Mouse (Mus musculus): ENCODE data around the gene Des. TPM values are rescaled to one million over a fixed set of nuclear protein-coding genes. Genes with fewer than 3 reads are reported as not detected.
A peak's percentile ranks its signal among the peaks of the same experiment; 100 is the strongest.

Des gene
- polyA plus RNA-seq, 1 experiment from 2014 or later: 93.2 TPM

- H3K9me3 ChIP-seq: no peaks in the 10 kb centered on the region
- H3K4me3 ChIP-seq (replicated peaks): no peak overlapping the region
- H3K27ac ChIP-seq: no peak overlapping the region
- no peak overlapping the region for H3K4me2 ChIP-seq
- H3K9ac ChIP-seq: no peak overlapping the region
- 84% methylated on average over 4 of the region's 4 CpGs for WGBS
- no peaks in the 10 kb centered on the region for H3K36me3 ChIP-seq
- H3K27me3 ChIP-seq (replicated peaks): peaks cover 9% of the 10 kb centered on the region
- no peak for ATAC-seq (ENCODE audit: insufficient read depth, low FRiP score, low read depth)
- peaks cover 18% of the 10 kb centered on the region for H3K4me1 ChIP-seq
These were observed 2.1 kb upstream of the Des start for GRCm38 (mm10) chr1:75358009-75358408.

DNA sequence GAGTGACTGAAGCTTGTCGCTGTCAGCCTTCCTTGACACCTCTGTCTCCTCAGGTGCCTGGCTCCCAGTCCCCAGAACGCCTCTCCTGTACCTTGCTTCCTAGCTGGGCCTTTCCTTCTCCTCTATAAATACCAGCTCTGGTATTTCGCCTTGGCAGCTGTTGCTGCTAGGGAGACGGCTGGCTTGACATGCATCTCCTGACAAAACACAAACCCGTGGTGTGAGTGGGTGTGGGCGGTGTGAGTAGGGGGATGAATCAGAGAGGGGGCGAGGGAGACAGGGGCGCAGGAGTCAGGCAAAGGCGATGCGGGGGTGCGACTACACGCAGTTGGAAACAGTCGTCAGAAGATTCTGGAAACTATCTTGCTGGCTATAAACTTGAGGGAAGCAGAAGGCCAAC lies 783 bp upstream of the Des start:
- Histone ChIP-seq H3K9me3 (no peaks in the 10 kb centered on the region), H3K27me3 (replicated peaks) (peaks cover 9% of the 10 kb centered on the region), H3K36me3 (no peaks in the 10 kb centered on the region), H3K4me2 (no peak overlapping the region), H3K9ac (no peak overlapping the region), H3K27ac (peak overlapping the region; percentile 59), H3K4me3 (replicated peaks) (no peak overlapping the region), H3K4me1 (peaks cover 18% of the 10 kb centered on the region)
- WGBS: 54% methylated on average over 13 of the region's 13 CpGs
- ATAC-seq (ENCODE audit: insufficient read depth, low FRiP score, low read depth): no peak

DNA sequence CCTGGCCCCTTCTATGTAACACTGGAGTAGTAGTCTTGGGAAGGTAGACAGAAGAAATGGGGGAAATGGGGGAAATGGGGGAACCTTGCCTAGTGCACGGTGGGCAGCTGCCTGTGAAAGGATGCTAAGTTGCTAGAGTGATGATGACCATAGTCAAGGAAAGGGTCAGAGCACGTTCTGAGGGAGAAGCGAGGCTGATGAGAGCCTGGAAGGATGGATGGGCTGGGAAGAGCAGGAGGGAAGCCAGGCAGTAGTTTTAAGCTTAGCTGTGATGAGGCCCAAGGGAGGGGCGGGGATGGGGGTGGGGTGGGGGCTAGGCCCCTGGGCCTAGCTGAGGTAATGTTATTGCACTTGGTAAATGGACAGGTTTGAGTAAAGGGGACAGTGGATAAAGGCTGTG lies 994 bp downstream of the Des start:
- peak overlapping the region; percentile 49 for H3K4me3 ChIP-seq (replicated peaks)
- no peaks in the 10 kb centered on the region for H3K9me3 ChIP-seq
- 46% methylated on average over 4 of the region's 4 CpGs for WGBS
- no peak overlapping the region for H3K9ac ChIP-seq
- H3K36me3 ChIP-seq: no peaks in the 10 kb centered on the region; the same call in 1 of the 2 replicates
- ATAC-seq (ENCODE audit: insufficient read depth, low FRiP score, low read depth): no peak
- H3K4me1 ChIP-seq: peaks cover 18% of the 10 kb centered on the region
- H3K27me3 ChIP-seq (replicated peaks): peaks cover 9% of the 10 kb centered on the region
- H3K27ac ChIP-seq: no peak overlapping the region
- peak overlapping the region; percentile 81 for H3K4me2 ChIP-seq

- H3K9ac ChIP-seq: no peak overlapping the region
- peaks cover 18% of the 10 kb centered on the region for H3K4me1 ChIP-seq
- 28% methylated on average over 4 of the region's 4 CpGs for WGBS
- peaks cover 9% of the 10 kb centered on the region for H3K27me3 ChIP-seq (replicated peaks)
- no peak overlapping the region for H3K27ac ChIP-seq
- H3K36me3 ChIP-seq: no peaks in the 10 kb centered on the region; the same call in 1 of the 2 replicates
- ATAC-seq (ENCODE audit: insufficient read depth, low FRiP score, low read depth): no peak
- no peaks in the 10 kb centered on the region for H3K9me3 ChIP-seq
- no peak overlapping the region for H3K4me3 ChIP-seq (replicated peaks)
- H3K4me2 ChIP-seq: peak overlapping the region; percentile 16; the same call in 1 of the 2 replicates
These were observed 1.6 kb downstream of the Des start for GRCm38 (mm10) chr1:75361750-75362149.

- WGBS: 85% methylated on average over 3 of the region's 3 CpGs
- no peak overlapping the region for H3K4me2 ChIP-seq
- H3K4me3 ChIP-seq (replicated peaks): no peak overlapping the region
- peaks cover 17% of the 10 kb centered on the region for H3K4me1 ChIP-seq
- H3K9me3 ChIP-seq: no peaks in the 10 kb centered on the region
- peaks cover 9% of the 10 kb centered on the region for H3K27me3 ChIP-seq (replicated peaks)
- no peak overlapping the region for H3K27ac ChIP-seq
- no peaks in the 10 kb centered on the region; the same call in 1 of the 2 replicates for H3K36me3 ChIP-seq
- ATAC-seq (ENCODE audit: insufficient read depth, low FRiP score, low read depth): no peak
- H3K9ac ChIP-seq: no peak overlapping the region
These were observed 3.7 kb downstream of the Des start for GRCm38 (mm10) chr1:75363868-75364267.

- Histone ChIP-seq H3K27ac (no peak overlapping the region), H3K9me3 (no peaks in the 10 kb centered on the region), H3K4me3 (replicated peaks) (no peak overlapping the region), H3K9ac (no peak overlapping the region), H3K4me1 (peaks cover 8% of the 10 kb centered on the region; the same call in 1 of the 2 replicates), H3K36me3 (no peaks in the 10 kb centered on the region; the same call in 1 of the 2 replicates), H3K27me3 (replicated peaks) (peaks cover 1% of the 10 kb centered on the region), H3K4me2 (no peak overlapping the region)
- 75% methylated on average over 14 of the region's 14 CpGs for WGBS
- no peak for ATAC-seq (ENCODE audit: insufficient read depth, low FRiP score, low read depth)
These were observed 5.5 kb downstream of the Des start for GRCm38 (mm10) chr1:75365510-75366137.

GRCm38 (mm10) chr1:75369360-75369983 lies 9.3 kb downstream of the Des start:
- ATAC-seq (ENCODE audit: insufficient read depth, low FRiP score, low read depth): no peak

GRCm38 (mm10) chr1:75369984-75370660 lies 10.0 kb downstream of the Des start:
- 0 out of 2 replicates have a peak, but pooled peaks have one; percentile 16 for ATAC-seq (ENCODE audit: insufficient read depth, low FRiP score, low read depth)
- H3K9ac ChIP-seq: no peak overlapping the region
- H3K27me3 ChIP-seq (replicated peaks): no peaks in the 10 kb centered on the region
- H3K4me3 ChIP-seq (replicated peaks): no peak overlapping the region
- H3K27ac ChIP-seq: peak overlapping the region; percentile 35; the same call in 1 of the 2 replicates
- no peak overlapping the region for H3K4me2 ChIP-seq
- H3K36me3 ChIP-seq: no peaks in the 10 kb centered on the region
- peaks cover 11% of the 10 kb centered on the region for H3K4me1 ChIP-seq
- 31% methylated on average over 13 of the region's 13 CpGs for WGBS
- H3K9me3 ChIP-seq: no peaks in the 10 kb centered on the region

More at GRCm38 (mm10) chr1:75369360-75369983, 9.3 kb downstream of the Des start:
- H3K4me2 ChIP-seq: peak overlapping the region; percentile 12; the same call in 1 of the 2 replicates
- H3K27ac ChIP-seq: no peak overlapping the region
- H3K4me3 ChIP-seq (replicated peaks): no peak overlapping the region
- no peaks in the 10 kb centered on the region for H3K9me3 ChIP-seq
- H3K36me3 ChIP-seq: no peaks in the 10 kb centered on the region; the same call in 1 of the 2 replicates
- WGBS: 44% methylated on average over 25 of the region's 25 CpGs
- no peaks in the 10 kb centered on the region for H3K27me3 ChIP-seq (replicated peaks)
- H3K4me1 ChIP-seq: peaks cover 6% of the 10 kb centered on the region; the same call in 1 of the 2 replicates
- H3K9ac ChIP-seq: no peak overlapping the region

DNA sequence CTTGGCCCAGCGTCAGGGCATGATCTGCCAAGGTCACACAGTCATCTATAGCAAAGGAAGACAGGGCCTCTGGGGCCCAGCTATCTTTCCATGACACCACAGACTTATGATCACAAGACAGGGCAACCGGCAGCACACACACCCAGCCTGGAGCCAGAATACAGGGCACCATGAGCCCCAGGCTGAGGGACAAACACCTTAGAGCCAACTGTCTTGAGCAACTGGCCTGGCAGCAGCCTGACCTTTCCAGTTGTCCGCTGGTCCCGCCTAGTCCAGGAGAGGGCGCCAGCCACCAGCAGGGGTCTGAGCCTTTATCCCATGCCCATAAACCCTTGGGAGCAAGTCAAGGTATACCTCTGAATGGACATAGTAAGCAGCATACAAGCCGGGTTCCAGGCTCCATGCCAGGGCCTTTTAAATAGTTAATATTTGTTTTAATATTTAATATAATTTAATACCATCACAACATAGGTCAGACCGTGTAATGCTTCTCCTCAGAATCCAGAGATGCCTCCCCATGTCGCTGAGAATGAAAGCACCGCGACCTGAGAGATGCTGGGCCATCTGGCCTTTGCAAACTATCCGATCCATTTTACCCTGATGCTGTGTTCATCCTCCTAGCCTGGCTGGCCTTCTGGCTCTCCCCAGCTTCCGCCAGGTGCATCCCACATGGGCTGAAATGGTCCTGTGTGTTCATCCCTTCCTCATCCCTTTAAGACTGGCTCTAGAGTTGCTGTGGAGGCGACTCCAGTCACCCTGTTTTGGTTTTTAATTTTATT lies 11.4 kb downstream of the Des start:
- H3K36me3 ChIP-seq: no peaks in the 10 kb centered on the region
- no peak overlapping the region for H3K4me2 ChIP-seq
- no peak overlapping the region for H3K27ac ChIP-seq
- H3K4me3 ChIP-seq (replicated peaks): no peak overlapping the region
- no peak for ATAC-seq (ENCODE audit: insufficient read depth, low FRiP score, low read depth)
- no peaks in the 10 kb centered on the region for H3K9me3 ChIP-seq
- H3K9ac ChIP-seq: no peak overlapping the region
- WGBS: 56% methylated on average over 13 of the region's 13 CpGs
- H3K4me1 ChIP-seq: peaks cover 19% of the 10 kb centered on the region
- peaks cover 8% of the 10 kb centered on the region for H3K27me3 ChIP-seq (replicated peaks)

DNA sequence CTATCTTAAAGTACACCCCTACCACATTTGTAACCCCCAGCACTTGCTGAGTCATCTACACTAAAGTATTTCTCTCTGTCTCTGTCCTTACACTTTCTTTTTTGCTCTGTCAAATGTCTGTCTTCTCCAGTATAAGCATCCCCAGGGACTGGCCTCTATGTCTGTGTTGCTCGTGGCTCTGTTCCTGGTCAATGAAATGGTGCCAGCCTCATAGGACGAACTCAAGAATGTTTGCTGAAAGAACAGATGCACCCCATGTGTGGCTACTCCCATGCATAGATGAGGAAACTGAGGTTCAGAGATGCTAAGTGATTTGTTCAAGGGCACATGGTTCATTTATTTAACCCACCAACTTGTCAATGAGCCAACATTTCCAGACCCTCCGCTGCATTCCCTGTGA lies 12.3 kb downstream of the Des start:
- ATAC-seq (ENCODE audit: insufficient read depth, low FRiP score, low read depth): no peak
- Histone ChIP-seq H3K27me3 (replicated peaks) (peaks cover 8% of the 10 kb centered on the region), H3K9me3 (no peaks in the 10 kb centered on the region), H3K9ac (no peak overlapping the region), H3K4me1 (peaks cover 19% of the 10 kb centered on the region), H3K27ac (no peak overlapping the region), H3K36me3 (no peaks in the 10 kb centered on the region), H3K4me2 (no peak overlapping the region), H3K4me3 (replicated peaks) (no peak overlapping the region)
- WGBS: 82% methylated on average over 3 of the region's 3 CpGs

GRCm38 (mm10) chr1:75373276-75373675 lies 13.1 kb downstream of the Des start:
- H3K9ac ChIP-seq: no peak overlapping the region

More at GRCm38 (mm10) chr1:75373276-75373675, 13.1 kb downstream of the Des start:
- Histone ChIP-seq H3K9me3 (no peaks in the 10 kb centered on the region), H3K27ac (no peak overlapping the region), H3K27me3 (replicated peaks) (peaks cover 8% of the 10 kb centered on the region), H3K4me2 (no peak overlapping the region), H3K4me3 (replicated peaks) (no peak overlapping the region), H3K4me1 (peaks cover 19% of the 10 kb centered on the region), H3K36me3 (no peaks in the 10 kb centered on the region)
- no peak for ATAC-seq (ENCODE audit: insufficient read depth, low FRiP score, low read depth)
- WGBS: 63% methylated on average over 3 of the region's 3 CpGs

Data from stomach, embryonic 15.5 days (tissue).